Mouse (Mus musculus): Measurements from ENCODE around the gene Gm10801.
"Not testable (repeated sequence)": the region's sequence is repeated elsewhere in the genome, so short reads cannot be mapped to it uniquely, and the experiment has no call there.

Gm10801 gene

GRCm38 (mm10) chr2:98661937-98662336, at the start of gene Gm10801:
Gene Gm10801 (plus strand): TSS chr2:98662237.
- DNase-seq = not testable (repeated sequence)

GRCm38 (mm10) chr2:98667201-98667600, 5.2 kb downstream of the Gm10801 start, which contains the start of gene Gm10800:
Gene Gm10800 (minus strand): TSS chr2:98667301.
- DNase-seq = not testable (repeated sequence)

- DNase-seq = peak; percentile 66 to 75
Observed at GRCm38 (mm10) chr2:98697533-98697932, 35.5 kb downstream of the Gm10801 start.

Data from cerebellum, postnatal 10 days (tissue).